Mouse (Mus musculus): ENCODE results near the gene Sec22a.

GRCm38 (mm10) chr16:35357449-35357848 lies 6.3 kb downstream of the Sec22a start:
- TF ChIP-seq CTCF (IDR thresholded peaks at IDR 0.05; ENCODE audit: low read depth) (no peak), EP300 (IDR thresholded peaks at IDR 0.05; ENCODE audit: low read depth) (no peak)
